Mouse (Mus musculus): Measurements from ENCODE around the gene Cryzl2.

DNA sequence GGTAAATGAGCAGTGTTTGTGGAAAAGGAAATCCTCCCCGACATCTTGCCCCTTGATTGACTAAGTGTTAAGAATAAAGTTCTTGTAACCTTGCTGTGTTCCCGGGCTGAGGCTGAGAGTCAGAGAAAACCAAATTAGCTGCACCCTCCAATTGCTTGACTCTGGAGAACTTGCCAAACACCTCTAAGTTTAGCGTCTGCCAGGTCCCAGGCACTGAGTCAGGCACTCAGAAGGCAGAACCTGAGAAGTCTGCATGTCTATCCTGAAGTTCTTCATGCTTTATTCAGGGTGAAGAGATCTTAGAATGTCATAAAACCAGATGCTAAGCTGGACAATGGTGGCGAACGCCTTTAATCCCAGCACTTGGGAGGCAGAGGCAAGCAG, 9.6 kb upstream of the Cryzl2 start:
- TF ChIP-seq CTCF (conservative IDR thresholded peaks at IDR 0.05; ENCODE audit: insufficient read depth, insufficient read length, low read depth, low read length) (no peak), POLR2A (IDR thresholded peaks at IDR 0.05; ENCODE audit: low read depth, low read length) (no peak)

Data from kidney, adult 2 months (tissue).